Mouse (Mus musculus) G1E (cell line): ENCODE results near the gene Atg9b.

ENCODE experiments used
- CTCF ChIP-seq: IDR thresholded peaks from 2 replicates; pipeline ENCODE4 v1.5.1; 2012; ENCODE audit warnings: low read depth, low read length, inconsistent platforms, mixed read lengths
- GATA1 ChIP-seq: IDR thresholded peaks from 2 replicates; pipeline ENCODE4 v1.6.1; 2012; ENCODE audit warnings: borderline replicate concordance, low read length, inconsistent platforms, mixed read lengths
- GATA2 ChIP-seq: IDR thresholded peaks from 2 replicates; pipeline ENCODE4 v1.6.1; 2012; ENCODE audit warnings: low read depth, low read length, inconsistent platforms, borderline replicate concordance
- POLR2AphosphoS5 ChIP-seq: IDR thresholded peaks from 2 replicates; pipeline ENCODE4 v1.6.1; 2012; ENCODE audit warnings: low read depth, low read length, inconsistent platforms; ENCODE audit not compliant: insufficient replicate concordance
- TAL1 ChIP-seq: conservative IDR thresholded peaks from 2 replicates; pipeline ENCODE4 v1.6.1; 2012; ENCODE audit warnings: low read depth, low read length, inconsistent platforms, mixed read lengths

- TF ChIP-seq CTCF (no peak), POLR2AphosphoS5 (no peak), TAL1 (no peak), GATA1 (no peak), GATA2 (no peak)
Observed at GRCm38 (mm10) chr5:24373807-24374206, 18.1 kb downstream of the Atg9b start.
